Mouse (Mus musculus) heart, embryonic 15.5 days (tissue): ENCODE results near the gene Rac2. TPM values are rescaled to one million over a fixed set of nuclear protein-coding genes. Genes with fewer than 3 reads are reported as not detected.

Experiments used
- ATAC-seq: fragments of 200-750 bp; cut with Nextera tagmentation; replicated peaks from 2 replicates; pipeline ENCODE4 v1.8.0; 2017; ENCODE audit warnings: low read depth, moderate TSS enrichment; ENCODE audit not compliant: insufficient number of reproducible peaks, insufficient read depth, low FRiP score
- H3K27ac ChIP-seq: fragments of 300-500 bp; sonication (generic); 2 replicates; pipeline ENCODE4 v1.5.1; 2015; ENCODE audit warnings: mild to moderate bottlenecking, inconsistent platforms
- H3K27me3 ChIP-seq: fragments of 300-500 bp; sonication (generic); 2 replicates; pipeline ENCODE4 v1.6.1; 2015; ENCODE audit warnings: inconsistent platforms
- H3K36me3 ChIP-seq: fragments of 300-500 bp; sonication (generic); 2 replicates; pipeline ENCODE4 v1.6.1; 2015; ENCODE audit warnings: mild to moderate bottlenecking, inconsistent platforms
- H3K4me1 ChIP-seq: fragments of 300-500 bp; sonication (generic); replicated peaks from 2 replicates; pipeline ENCODE4 v1.6.1; 2015; ENCODE audit warnings: inconsistent platforms
- H3K4me2 ChIP-seq: fragments of 300-500 bp; sonication (generic); 2 replicates; pipeline ENCODE4 v1.6.1; 2015; ENCODE audit warnings: inconsistent platforms, mild to moderate bottlenecking, moderate library complexity
- H3K4me3 ChIP-seq: fragments of 300-500 bp; sonication (generic); 2 replicates; pipeline ENCODE4 v1.5.1; 2015; ENCODE audit warnings: mild to moderate bottlenecking, inconsistent platforms
- H3K9ac ChIP-seq: fragments of 300-500 bp; sonication (generic); 2 replicates; pipeline ENCODE4 v1.6.1; 2015; ENCODE audit warnings: mild to moderate bottlenecking, inconsistent platforms
- H3K9me3 ChIP-seq: fragments of 300-500 bp; sonication (generic); replicated peaks from 2 replicates; pipeline ENCODE4 v1.6.1; 2016; ENCODE audit warnings: inconsistent platforms
- WGBS: fragments of 180-500 bp; shearing (Covaris S2); methylation state at CpG from one replicate; pipeline ENCODE4 v1.1.7; 2015; ENCODE audit warnings: mixed read lengths; 5-methylcytosine and 5-hydroxymethylcytosine counted together
- polyA plus RNA-seq: library from polyadenylated mRNA; unstranded; fragments of >200 nt; fragmentation: Nextera tagmentation; extraction: Ambion mirVana; gene quantifications from 2 replicates; pipeline ENCODE4 v1.2.1, GENCODE M21; 2015

Gene Rac2
- polyA plus RNA-seq, 1 experiment from 2014 or later = 9.3 TPM

- no peak for ATAC-seq
- Histone ChIP-seq H3K9me3 (no peaks in the 10 kb centered on the region), H3K36me3 (no peaks in the 10 kb centered on the region), H3K4me3 (no peak overlapping the region), H3K4me1 (peaks cover 22% of the 10 kb centered on the region), H3K27me3 (no peaks in the 10 kb centered on the region), H3K27ac (no peak overlapping the region), H3K9ac (no peak overlapping the region), H3K4me2 (no peak overlapping the region)
- WGBS = 26% methylated on average over 7 of the region's 7 CpGs
These were observed 58.0 kb downstream of the Rac2 start for GRCm38 (mm10) chr15:78514393-78515146.

GRCm38 (mm10) chr15:78513019-78513418, 59.6 kb downstream of the Rac2 start:
- ATAC-seq = no peak
- H3K4me2 ChIP-seq = no peak overlapping the region
- 84% methylated on average over 14 of the region's 14 CpGs for WGBS

GRCm38 (mm10) chr15:78511951-78512350, 60.6 kb downstream of the Rac2 start:
- WGBS = 80% methylated on average over 7 of the region's 7 CpGs

More at GRCm38 (mm10) chr15:78513019-78513418, 59.6 kb downstream of the Rac2 start:
- H3K36me3 ChIP-seq = no peaks in the 10 kb centered on the region
- no peak overlapping the region for H3K27ac ChIP-seq
- no peaks in the 10 kb centered on the region for H3K9me3 ChIP-seq
- peaks cover 22% of the 10 kb centered on the region for H3K4me1 ChIP-seq
- no peaks in the 10 kb centered on the region for H3K27me3 ChIP-seq
- H3K4me3 ChIP-seq = no peak overlapping the region
- H3K9ac ChIP-seq = no peak overlapping the region

GRCm38 (mm10) chr15:78510736-78511135, 61.8 kb downstream of the Rac2 start:
- no peaks in the 10 kb centered on the region for H3K9me3 ChIP-seq
- no peak overlapping the region for H3K9ac ChIP-seq
- peaks cover 19% of the 10 kb centered on the region for H3K4me1 ChIP-seq
- no peak overlapping the region for H3K4me2 ChIP-seq
- 73% methylated on average over 6 of the region's 6 CpGs for WGBS
- 0 out of 2 replicates have a peak overlapping the region, but pooled peaks have one; percentile 18 for H3K27ac ChIP-seq
- ATAC-seq = no peak
- H3K36me3 ChIP-seq = no peaks in the 10 kb centered on the region
- no peak overlapping the region for H3K4me3 ChIP-seq
- no peaks in the 10 kb centered on the region for H3K27me3 ChIP-seq

More at GRCm38 (mm10) chr15:78511951-78512350, 60.6 kb downstream of the Rac2 start:
- H3K9me3 ChIP-seq = no peaks in the 10 kb centered on the region
- H3K4me1 ChIP-seq = peaks cover 19% of the 10 kb centered on the region
- no peak overlapping the region for H3K4me3 ChIP-seq
- no peaks in the 10 kb centered on the region for H3K36me3 ChIP-seq
- H3K9ac ChIP-seq = no peak overlapping the region
- no peak for ATAC-seq
- no peaks in the 10 kb centered on the region for H3K27me3 ChIP-seq
- no peak overlapping the region for H3K4me2 ChIP-seq
- no peak overlapping the region for H3K27ac ChIP-seq

- WGBS = 55% methylated on average over 8 of the region's 8 CpGs
- Histone ChIP-seq H3K9ac (no peak overlapping the region), H3K27ac (no peak overlapping the region), H3K9me3 (no peaks in the 10 kb centered on the region), H3K36me3 (no peaks in the 10 kb centered on the region), H3K4me2 (0 out of 2 replicates have a peak overlapping the region, but pooled peaks have one; percentile 16), H3K4me1 (peaks cover 19% of the 10 kb centered on the region), H3K27me3 (no peaks in the 10 kb centered on the region), H3K4me3 (no peak overlapping the region)
- ATAC-seq = no peak
These were observed 62.4 kb downstream of the Rac2 start for GRCm38 (mm10) chr15:78510121-78510576.

GRCm38 (mm10) chr15:78509297-78509899, 63.2 kb downstream of the Rac2 start:
- Histone ChIP-seq H3K9me3 (0 out of 2 replicates have a peak, but pooled peaks cover 1% of the 10 kb centered on the region), H3K4me3 (no peak overlapping the region), H3K36me3 (no peaks in the 10 kb centered on the region), H3K27ac (0 out of 2 replicates have a peak overlapping the region, but pooled peaks have one; percentile 4), H3K4me2 (0 out of 2 replicates have a peak overlapping the region, but pooled peaks have one; percentile 16), H3K4me1 (peaks cover 16% of the 10 kb centered on the region), H3K27me3 (no peaks in the 10 kb centered on the region), H3K9ac (no peak overlapping the region)
- ATAC-seq = no peak; the same call in 1 of the 2 replicates
- WGBS = 55% methylated on average over 12 of the region's 12 CpGs

Other genes starting within 250 kb of the Rac2 start
- 1.2 and 3.0 TPM in 2 replicates for gene Csf2rb, start 247.0 kb downstream of the Rac2 start, polyA plus RNA-seq
- not detected in 2 replicates for gene Tex33, start 176.9 kb downstream of the Rac2 start, polyA plus RNA-seq
- 22.6 and 38.7 TPM in 2 replicates for gene Tst, start 166.9 kb downstream of the Rac2 start, polyA plus RNA-seq
- 1.3 and 1.5 TPM in 2 replicates for gene Mpst, start 166.4 kb downstream of the Rac2 start, polyA plus RNA-seq
- gene Kctd17, start 144.2 kb downstream of the Rac2 start, polyA plus RNA-seq = 19.1 and 28.5 TPM in 2 replicates
- gene Tmprss6, start 104.1 kb downstream of the Rac2 start, polyA plus RNA-seq = 0.21 and 0.60 TPM in 2 replicates
- 0.30 and 1.9 TPM in 2 replicates for gene Il2rb, start 77.5 kb downstream of the Rac2 start, polyA plus RNA-seq
- gene C1qtnf6, start 41.4 kb downstream of the Rac2 start, polyA plus RNA-seq = 28.9 and 37.3 TPM in 2 replicates
- gene Sstr3, start 28.1 kb downstream of the Rac2 start, polyA plus RNA-seq = 0.11 and 0.20 TPM in 2 replicates
- gene Cyth4, start 24.3 kb upstream of the Rac2 start, polyA plus RNA-seq = 5.5 and 11.7 TPM in 2 replicates
- 0.10 and 0.19 TPM in 2 replicates for gene Elfn2, start 146.0 kb upstream of the Rac2 start, polyA plus RNA-seq
- gene Mfng, start 200.7 kb upstream of the Rac2 start, polyA plus RNA-seq = 13.6 and 21.0 TPM in 2 replicates
- gene Card10, start 230.3 kb upstream of the Rac2 start, polyA plus RNA-seq = 5.7 and 7.6 TPM in 2 replicates